Mouse (Mus musculus) stomach, postnatal 0 days (tissue): ENCODE measurements at regions not wholly inside any gene's neighbourhood (a gene's known extent, or its start where the extent isn't known, plus 50 kb on each side); places are given as distances from the start of the nearest gene placed in this dataset.

ENCODE experiments used
- CTCF ChIP-seq: IDR thresholded peaks from 2 replicates; pipeline ENCODE4 v1.5.1; 2016; ENCODE audit warnings: antibody characterized with exemption, low read depth, mild to moderate bottlenecking, moderate library complexity
- EP300 ChIP-seq: optimal IDR thresholded peaks from 2 replicates; pipeline ENCODE3; 2016; ENCODE audit warnings: antibody characterized with exemption

GRCm38 (mm10) chr16:76079761-76080502 is 57.9 kb upstream of the Samsn1 start:
- TF ChIP-seq CTCF (no peak), EP300 (no peak)
